Comparison of ENCODE assay signal across 11 mouse cellular contexts in genomic region chr15:101066920-101067696, GRCm38 (mm10). TPM values are rescaled to one million over a fixed set of nuclear protein-coding genes. Genes with fewer than 3 reads are reported as not detected.
DNase-seq lines count a peak whose midpoint lies in the region; ATAC-seq and TF ChIP-seq lines count a peak whose summit lies in the region.
"Had no signal": no experiment of that assay in that cellular context is flagged by ENCODE, and none has a peak within 500 bp of the region (broad histone marks: within the 10 kb centered on the region; RNA-seq: fewer than 3 reads in every experiment).

No protein-coding gene starts in this region.

- H3K4me1 ChIP-seq in intestine, embryonic 14.5 days (replicated peaks; ENCODE audit: control insufficient read depth, insufficient read depth, low read length): peaks cover 70% of the 10 kb centered on the region
- 0 out of 2 replicates have a peak, but pooled peaks cover 10% of the 10 kb centered on the region for H3K4me1 ChIP-seq in intestine, postnatal 0 days (replicated peaks; ENCODE audit: control insufficient read depth, insufficient read depth, low read length)
- H3K4me1 ChIP-seq in embryonic facial prominence, embryonic 14.5 days (ENCODE audit: control insufficient read depth, insufficient read depth, low read length): peaks cover 30% of the 10 kb centered on the region
- H3K4me1 ChIP-seq in neural tube, embryonic 13.5 days (replicated peaks): peaks cover 77% of the 10 kb centered on the region

- ATAC-seq in intestine, embryonic 14.5 days (replicated peaks; ENCODE audit: low FRiP score, low TSS enrichment, low read depth): no peak
- ATAC-seq in intestine, postnatal 0 days: no peak
- ATAC-seq in embryonic facial prominence, embryonic 14.5 days (ENCODE audit: low read depth): no peak
- peak; percentile 62; the same call in 1 of the 2 replicates for ATAC-seq in neural tube, embryonic 13.5 days (ENCODE audit: low read depth)

- H3K9ac ChIP-seq in intestine, embryonic 14.5 days (ENCODE audit: low read length): no peak overlapping the region
- no peak overlapping the region for H3K9ac ChIP-seq in intestine, postnatal 0 days (ENCODE audit: low read depth, low read length)
- peak overlapping the region; percentile 42 for H3K9ac ChIP-seq in embryonic facial prominence, embryonic 14.5 days (ENCODE audit: low read depth, low read length)
- peak overlapping the region; percentile 23; the same call in 1 of the 2 replicates for H3K9ac ChIP-seq in neural tube, embryonic 13.5 days

- no peak overlapping the region for H3K4me3 ChIP-seq in intestine, embryonic 14.5 days (ENCODE audit: low read depth, low read length)
- no peak overlapping the region for H3K4me3 ChIP-seq in intestine, postnatal 0 days (ENCODE audit: low read depth, low read length)
- H3K4me3 ChIP-seq in embryonic facial prominence, embryonic 14.5 days (ENCODE audit: low read depth, low read length): no peak overlapping the region
- no peak overlapping the region for H3K4me3 ChIP-seq in neural tube, embryonic 13.5 days

- H3K36me3 ChIP-seq in intestine, embryonic 14.5 days (ENCODE audit: control insufficient read depth, insufficient read depth, low read length): no peaks in the 10 kb centered on the region
- H3K36me3 ChIP-seq in intestine, postnatal 0 days (ENCODE audit: control insufficient read depth, insufficient read depth): no peaks in the 10 kb centered on the region
- H3K36me3 ChIP-seq in embryonic facial prominence, embryonic 14.5 days (ENCODE audit: control insufficient read depth, insufficient read depth, low read length): no peaks in the 10 kb centered on the region
- no peaks in the 10 kb centered on the region for H3K36me3 ChIP-seq in neural tube, embryonic 13.5 days

- TF ChIP-seq CTCF in intestine, postnatal 0 days (IDR thresholded peaks at IDR 0.05; ENCODE audit: low read depth): no peak

- H3K27ac ChIP-seq in intestine, embryonic 14.5 days (ENCODE audit: low read depth): peak overlapping the region; percentile 55
- H3K27ac ChIP-seq in intestine, postnatal 0 days (ENCODE audit: low read depth, low read length): no peak overlapping the region
- H3K27ac ChIP-seq in embryonic facial prominence, embryonic 14.5 days (replicated peaks; ENCODE audit: low read depth, low read length): peak overlapping the region; percentile 10; the same call in 1 of the 2 replicates
- peak overlapping the region; percentile 72 for H3K27ac ChIP-seq in neural tube, embryonic 13.5 days (replicated peaks)

- H3K27me3 ChIP-seq in intestine, embryonic 14.5 days (replicated peaks; ENCODE audit: control insufficient read depth, insufficient read depth, low read length): no peaks in the 10 kb centered on the region
- no peaks in the 10 kb centered on the region for H3K27me3 ChIP-seq in intestine, postnatal 0 days (replicated peaks; ENCODE audit: control insufficient read depth, insufficient read depth, low read length)
- H3K27me3 ChIP-seq in embryonic facial prominence, embryonic 14.5 days (replicated peaks; ENCODE audit: control insufficient read depth, insufficient read depth, low read length): no peaks in the 10 kb centered on the region
- H3K27me3 ChIP-seq in neural tube, embryonic 13.5 days: no peaks in the 10 kb centered on the region

- no peak overlapping the region for H3K4me2 ChIP-seq in intestine, embryonic 14.5 days (ENCODE audit: low read length)
- H3K4me2 ChIP-seq in intestine, postnatal 0 days (replicated peaks; ENCODE audit: low read depth): no peak overlapping the region
- H3K4me2 ChIP-seq in embryonic facial prominence, embryonic 14.5 days (ENCODE audit: low read depth, low read length): no peak overlapping the region
- no peak overlapping the region for H3K4me2 ChIP-seq in neural tube, embryonic 13.5 days

- no peaks in the 10 kb centered on the region for H3K9me3 ChIP-seq in intestine, embryonic 14.5 days (ENCODE audit: control insufficient read depth, low read length)
- H3K9me3 ChIP-seq in intestine, postnatal 0 days (ENCODE audit: control insufficient read depth): no peaks in the 10 kb centered on the region
- H3K9me3 ChIP-seq in embryonic facial prominence, embryonic 14.5 days (ENCODE audit: control insufficient read depth, low read length): no peaks in the 10 kb centered on the region
- no peaks in the 10 kb centered on the region for H3K9me3 ChIP-seq in neural tube, embryonic 13.5 days

- DNase-seq in intestine, embryonic 14.5 days (ENCODE audit: low spot score): no peak
- no peak for DNase-seq in embryonic facial prominence, embryonic 14.5 days (ENCODE audit: low spot score)
- DNase-seq in kidney, adult 9 months: peak; percentile 79
- DNase-seq in ovary, postnatal 36 days (ENCODE audit: low spot score): no peak
- no peak for DNase-seq in thymus, postnatal 10 days (ENCODE audit: low spot score in 2 of 2)
- no peak for DNase-seq in frontal cortex, postnatal 14 days (ENCODE audit: low spot score in 2 of 2)
- DNase-seq: gastrocnemius, postnatal 36 days; layer of hippocampus, postnatal 36 days had no signal

- 30% methylated on average over 7 of the region's 9 CpGs for WGBS in intestine, embryonic 14.5 days
- WGBS in intestine, postnatal 0 days: 38% methylated on average over 7 of the region's 9 CpGs
- WGBS in embryonic facial prominence, embryonic 14.5 days: 17% methylated on average over 2 of the region's 9 CpGs
- WGBS in neural tube, embryonic 13.5 days: 8% methylated on average over 7 of the region's 9 CpGs

RNA-seq across cellular contexts. Expression of gene Fignl2, which starts 11.3 kb away (rescaled TPM):
- 0.43 and 0.55 TPM in 2 replicates for polyA plus RNA-seq in intestine, embryonic 14.5 days (2014; fragmentation: Nextera tagmentation; extraction: Ambion mirVana)
- polyA plus RNA-seq in intestine, postnatal 0 days (2015; fragmentation: Nextera tagmentation; extraction: Ambion mirVana): 0.16 and 0.33 TPM in 2 replicates
- polyA plus RNA-seq in embryonic facial prominence, embryonic 14.5 days (2014; fragmentation: Nextera tagmentation; extraction: Ambion mirVana): 0.26 and 0.30 TPM in 2 replicates
- polyA plus RNA-seq in neural tube, embryonic 13.5 days (2015; fragmentation: Nextera tagmentation; extraction: Ambion mirVana): 0.17 and 0.18 TPM in 2 replicates

RNA-seq across cellular contexts. Expression of gene Gm47841, which starts 19.9 kb away (rescaled TPM):
- polyA plus RNA-seq in intestine, embryonic 14.5 days (2014; fragmentation: Nextera tagmentation; extraction: Ambion mirVana): not detected in 2 replicates
- polyA plus RNA-seq in intestine, postnatal 0 days (2015; fragmentation: Nextera tagmentation; extraction: Ambion mirVana): not detected in 2 replicates
- not detected in 2 replicates for polyA plus RNA-seq in embryonic facial prominence, embryonic 14.5 days (2014; fragmentation: Nextera tagmentation; extraction: Ambion mirVana)
- not detected in 2 replicates for polyA plus RNA-seq in neural tube, embryonic 13.5 days (2015; fragmentation: Nextera tagmentation; extraction: Ambion mirVana)

RNA-seq across cellular contexts. Expression of gene Ankrd33, which starts 48.4 kb away (rescaled TPM):
- not detected in 2 replicates for polyA plus RNA-seq in intestine, embryonic 14.5 days (2014; fragmentation: Nextera tagmentation; extraction: Ambion mirVana)
- not detected in 2 replicates for polyA plus RNA-seq in intestine, postnatal 0 days (2015; fragmentation: Nextera tagmentation; extraction: Ambion mirVana)
- not detected in 2 replicates for polyA plus RNA-seq in embryonic facial prominence, embryonic 14.5 days (2014; fragmentation: Nextera tagmentation; extraction: Ambion mirVana)
- polyA plus RNA-seq in neural tube, embryonic 13.5 days (2015; fragmentation: Nextera tagmentation; extraction: Ambion mirVana): not detected in 2 replicates
- polyA plus RNA-seq: testis, adult 2 months had no signal

Comparison
In these comparisons a context has a peak if more than half of its experiments do, and no peak if none do; other contexts are left out.
1. H3K9ac ChIP-seq: peak in embryonic facial prominence, embryonic 14.5 days (single experiment) and neural tube, embryonic 13.5 days (single experiment); none in intestine, embryonic 14.5 days (single experiment) and intestine, postnatal 0 days (single experiment).